Mouse (Mus musculus) CH12.LX (cell line): ENCODE results near the gene Best2. TPM values are rescaled to one million over a fixed set of nuclear protein-coding genes. Genes with fewer than 3 reads are reported as not detected.

Source experiments
- DNase-seq: peaks from one replicate; pipeline ENCODE4 v3.0.0-alpha.2; 2013; ENCODE audit errors: extremely low read depth
- H3K27ac ChIP-seq: 2 replicates; pipeline ENCODE4 v1.5.1; 2012; ENCODE audit warnings: low read depth, mild to moderate bottlenecking, control low read depth, moderate library complexity; ENCODE audit not compliant: insufficient read depth
- H3K27me3 ChIP-seq: replicated peaks from 2 replicates; pipeline ENCODE3; 2012; ENCODE audit warnings: inconsistent platforms
- H3K36me3 ChIP-seq, 2 experiments: replicated peaks in 1 of 2; 2 replicates each; pipeline versions ENCODE3 to v1.6.1; 2012; ENCODE audit warnings: inconsistent platforms in 1 of 2, low read length in 1 of 2, mild to moderate bottlenecking in 1 of 2, mixed read lengths in 1 of 2, moderate library complexity in 1 of 2; ENCODE audit not compliant: control insufficient read depth in 1 of 2, insufficient read depth in 1 of 2
- H3K4me1 ChIP-seq, 2 experiments: 2 replicates each; pipeline ENCODE4 v1.6.1; 2012; ENCODE audit warnings: inconsistent platforms in 1 of 2, moderate library complexity in 1 of 2; ENCODE audit not compliant: insufficient read depth in 2 of 2, control insufficient read depth in 1 of 2
- H3K4me2 ChIP-seq: 2 replicates; pipeline ENCODE4 v1.6.1; 2012; ENCODE audit warnings: low read depth, mild to moderate bottlenecking, control low read depth; ENCODE audit not compliant: poor library complexity, insufficient read depth, severe bottlenecking
- H3K4me3 ChIP-seq, 3 experiments: fragments of 150-350 bp in 1 of 3; sonication (generic) in 1 of 3; replicated peaks in 1 of 3; 2 replicates each; pipeline versions ENCODE3 to v1.5.1; 2011 to 2012; ENCODE audit warnings: low read depth in 2 of 3, low read length in 2 of 3, mild to moderate bottlenecking in 2 of 3, moderate library complexity in 2 of 3, control low read depth in 1 of 3, improper control_type of control experiment in 1 of 3, inconsistent platforms in 1 of 3, mixed read lengths in 1 of 3; ENCODE audit not compliant: poor library complexity in 1 of 3
- H3K79me2 ChIP-seq: replicated peaks from 2 replicates; pipeline ENCODE4 v1.6.1; 2012; ENCODE audit warnings: mild to moderate bottlenecking, moderate library complexity; ENCODE audit not compliant: control insufficient read depth, poor library complexity, insufficient read depth, severe bottlenecking; ENCODE audit errors: extremely low read depth
- H3K9ac ChIP-seq: 2 replicates; pipeline ENCODE4 v1.6.1; 2012; ENCODE audit warnings: low read depth, mild to moderate bottlenecking, control low read depth, moderate library complexity; ENCODE audit not compliant: insufficient read depth
- H3K9me3 ChIP-seq: replicated peaks from 2 replicates; pipeline ENCODE3; 2012; ENCODE audit warnings: low read length, inconsistent platforms, mixed read lengths
- BHLHE40 ChIP-seq: IDR thresholded peaks from 2 replicates; pipeline ENCODE4 v1.6.1; 2011; ENCODE audit warnings: mild to moderate bottlenecking, low read depth, low read length, improper control_type of control experiment
- CHD1 ChIP-seq: IDR thresholded peaks from 2 replicates; pipeline ENCODE4 v1.6.1; 2012; ENCODE audit warnings: low read depth, low read length, improper control_type of control experiment, inconsistent platforms
- CHD2 ChIP-seq: IDR thresholded peaks from 2 replicates; pipeline ENCODE4 v1.6.1; 2011; ENCODE audit warnings: low read length, improper control_type of control experiment
- CTCF ChIP-seq, 2 experiments: IDR thresholded peaks in 1 of 2; conservative IDR thresholded peaks in 1 of 2; 2 replicates each; pipeline ENCODE4 v1.5.1; 2011 to 2012; ENCODE audit warnings: low read depth in 2 of 2, low read length in 2 of 2, improper control_type of control experiment in 1 of 2, inconsistent platforms in 1 of 2, mild to moderate bottlenecking in 1 of 2, moderate library complexity in 1 of 2
- E2F4 ChIP-seq: IDR thresholded peaks from 2 replicates; pipeline ENCODE4 v1.6.1; 2011; ENCODE audit warnings: low read depth, low read length, improper control_type of control experiment; ENCODE audit not compliant: insufficient replicate concordance
- ELF1 ChIP-seq: IDR thresholded peaks from 2 replicates; pipeline ENCODE4 v1.6.1; 2014; ENCODE audit warnings: low read depth, mild to moderate bottlenecking, inconsistent platforms, low read length, improper control_type of control experiment
- ETS1 ChIP-seq: conservative IDR thresholded peaks from 2 replicates; pipeline ENCODE4 v1.6.1; 2012; ENCODE audit warnings: low read depth, mild to moderate bottlenecking, inconsistent platforms, low read length, improper control_type of control experiment, moderate library complexity
- GABPA ChIP-seq: IDR thresholded peaks from 2 replicates; pipeline ENCODE4 v1.6.1; 2012; ENCODE audit warnings: low read depth, low read length, improper control_type of control experiment, inconsistent platforms; ENCODE audit not compliant: insufficient replicate concordance
- HCFC1 ChIP-seq: IDR thresholded peaks from 2 replicates; pipeline ENCODE4 v1.6.1; 2012; ENCODE audit warnings: low read depth, mild to moderate bottlenecking, inconsistent platforms, low read length, improper control_type of control experiment
- IRF4 ChIP-seq: IDR thresholded peaks from 2 replicates; pipeline ENCODE4 v1.6.1; 2014; ENCODE audit warnings: low read depth, mild to moderate bottlenecking, inconsistent platforms, low read length, improper control_type of control experiment
- JUN ChIP-seq: IDR thresholded peaks from 2 replicates; pipeline ENCODE4 v1.6.1; 2011; ENCODE audit warnings: low read depth, mild to moderate bottlenecking, low read length, improper control_type of control experiment, moderate library complexity; ENCODE audit not compliant: insufficient read depth
- JUND ChIP-seq: conservative IDR thresholded peaks from 2 replicates; pipeline ENCODE4 v1.6.1; 2011; ENCODE audit warnings: low read depth, low read length, improper control_type of control experiment
- KAT2A ChIP-seq: IDR thresholded peaks from 2 replicates; pipeline ENCODE4 v1.6.1; 2012; ENCODE audit warnings: low read length, improper control_type of control experiment, inconsistent platforms; ENCODE audit not compliant: insufficient replicate concordance
- MAZ ChIP-seq: IDR thresholded peaks from 2 replicates; pipeline ENCODE4 v1.6.1; 2012; ENCODE audit warnings: low read depth, mild to moderate bottlenecking, inconsistent platforms, low read length, improper control_type of control experiment, moderate library complexity
- MEF2A ChIP-seq: IDR thresholded peaks from 2 replicates; pipeline ENCODE4 v1.6.1; 2014; ENCODE audit warnings: low read depth, mild to moderate bottlenecking, inconsistent platforms, low read length, improper control_type of control experiment, borderline replicate concordance
- MYC ChIP-seq: IDR thresholded peaks from 2 replicates; pipeline ENCODE4 v1.6.1; 2011; ENCODE audit warnings: low read depth, mild to moderate bottlenecking, improper control_type of control experiment, low read length
- NELFE ChIP-seq: IDR thresholded peaks from 2 replicates; pipeline ENCODE4 v1.6.1; 2011; ENCODE audit warnings: low read depth, low read length, improper control_type of control experiment
- NRF1 ChIP-seq: IDR thresholded peaks from 2 replicates; pipeline ENCODE4 v1.6.1; 2014; ENCODE audit warnings: low read depth, mild to moderate bottlenecking, inconsistent platforms, low read length, improper control_type of control experiment, moderate library complexity
- POLR2A ChIP-seq: IDR thresholded peaks from 2 replicates; pipeline ENCODE4 v1.6.1; 2011; ENCODE audit warnings: low read depth, mild to moderate bottlenecking, improper control_type of control experiment, low read length
- POLR2AphosphoS2 ChIP-seq: IDR thresholded peaks from 2 replicates; pipeline ENCODE4 v1.6.1; 2011; ENCODE audit warnings: low read depth, low read length, improper control_type of control experiment
- RAD21 ChIP-seq: IDR thresholded peaks from 2 replicates; pipeline ENCODE4 v1.6.1; 2011; ENCODE audit warnings: low read depth, mild to moderate bottlenecking, low read length, improper control_type of control experiment, moderate library complexity
- RCOR1 ChIP-seq: conservative IDR thresholded peaks from 2 replicates; pipeline ENCODE4 v1.6.1; 2012; ENCODE audit warnings: low read depth, mild to moderate bottlenecking, inconsistent platforms, low read length, improper control_type of control experiment
- SIN3A ChIP-seq: IDR thresholded peaks from 2 replicates; pipeline ENCODE4 v1.6.1; 2012; ENCODE audit warnings: low read length, improper control_type of control experiment, inconsistent platforms
- TCF12 ChIP-seq: IDR thresholded peaks from 2 replicates; pipeline ENCODE4 v1.6.1; 2014; ENCODE audit warnings: low read depth, mild to moderate bottlenecking, inconsistent platforms, low read length, improper control_type of control experiment
- UBTF ChIP-seq: IDR thresholded peaks from 2 replicates; pipeline ENCODE4 v1.6.1; 2012; ENCODE audit warnings: low read depth, mild to moderate bottlenecking, inconsistent platforms, low read length, improper control_type of control experiment, moderate library complexity
- USF1 ChIP-seq: IDR thresholded peaks from 2 replicates; pipeline ENCODE4 v1.6.1; 2014; ENCODE audit warnings: low read depth, mild to moderate bottlenecking, inconsistent platforms, low read length, improper control_type of control experiment
- USF2 ChIP-seq: conservative IDR thresholded peaks from 2 replicates; pipeline ENCODE4 v1.6.1; 2011; ENCODE audit warnings: low read depth, low read length, improper control_type of control experiment
- ZC3H11A ChIP-seq: IDR thresholded peaks from 2 replicates; pipeline ENCODE4 v1.6.1; 2012; ENCODE audit warnings: low read depth, mild to moderate bottlenecking, inconsistent platforms, low read length, improper control_type of control experiment
- ZKSCAN1 ChIP-seq: IDR thresholded peaks from 2 replicates; pipeline ENCODE4 v1.6.1; 2012; ENCODE audit warnings: low read depth, inconsistent platforms, low read length, improper control_type of control experiment, borderline replicate concordance
- ZMIZ1 ChIP-seq: IDR thresholded peaks from 2 replicates; pipeline ENCODE4 v1.6.1; 2012; ENCODE audit warnings: low read depth, mild to moderate bottlenecking, inconsistent platforms, low read length, improper control_type of control experiment
- ZNF384 ChIP-seq: IDR thresholded peaks from 2 replicates; pipeline ENCODE4 v1.6.1; 2012; ENCODE audit warnings: low read depth, low read length, improper control_type of control experiment, inconsistent platforms
- dilution Hi-C: fragments of 300-500 bp; cut with MboI; formaldehyde crosslinking; loops from 2 replicates; pipeline ENCODE4 v1.14.3; 2020; ENCODE audit warnings: low sequenced_read_pairs; ENCODE audit not compliant: extremely low pct_unique_long_range_greater_than_20kb, extremely low pct_ligation_motif_present
- in situ Hi-C: fragments of 300-500 bp; cut with MboI; formaldehyde crosslinking; loops from 3 replicates; pipeline ENCODE4 v1.14.3; 2019; ENCODE audit warnings: low sequenced_read_pairs, low pct_ligation_motif_present, low pct_unique_long_range_greater_than_20kb, mixed read lengths
- polyA plus RNA-seq: library from polyadenylated mRNA; unstranded; fragments of >175 nt; gene quantifications from 2 replicates; pipeline ENCODE4 v1.2.1, GENCODE M21; 2012; ENCODE audit warnings: low read depth; ENCODE audit not compliant: insufficient read length
- total RNA-seq, 2 experiments: library from RNA; depleted of rRNA; stranded (reverse); fragments of 300-350 nt in 1 of 2; fragments of >200 nt in 1 of 2; gene quantifications; 2 replicates each; pipeline ENCODE4 v1.2.3; 2012 to 2014

The Best2 gene
- total and polyA plus RNA-seq, 3 experiments = 0.23 TPM; not detected in 2

DNA sequence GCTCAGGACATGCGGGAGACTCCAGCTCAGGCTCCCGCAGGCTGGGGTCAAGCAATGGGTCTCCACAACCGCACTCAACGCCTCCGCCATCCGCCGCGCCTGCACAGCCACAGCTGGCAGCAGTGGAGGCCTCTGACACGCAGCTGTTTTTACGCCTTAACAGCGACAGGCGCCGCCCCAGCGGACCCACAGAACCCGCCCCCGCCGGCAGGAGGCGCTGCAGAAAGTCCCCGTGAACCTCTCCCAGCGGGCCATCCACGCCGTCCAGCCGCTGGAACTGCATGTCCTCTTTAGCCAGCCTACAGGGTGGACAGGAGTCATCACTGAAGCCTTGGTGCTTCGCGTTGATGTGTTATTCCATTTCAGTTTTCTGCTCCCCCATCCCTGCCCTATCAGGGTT lies 6.6 kb downstream of the Best2 start:
- no peak overlapping the region for H3K4me2 ChIP-seq
- H3K79me2 ChIP-seq = no peaks in the 10 kb centered on the region
- no peaks in the 10 kb centered on the region for H3K9me3 ChIP-seq
- H3K9ac ChIP-seq = no peak overlapping the region
- H3K4me3 ChIP-seq = no peak overlapping the region
- no peak for TF ChIP-seq POLR2A
- TF ChIP-seq IRF4 = no peak
- TF ChIP-seq ELF1 = no peak
- no peaks in the 10 kb centered on the region for H3K4me1 ChIP-seq
- no peaks in the 10 kb centered on the region for H3K27me3 ChIP-seq
- H3K36me3 ChIP-seq = peaks cover 3 to 8% of the 10 kb centered on the region in 2 experiments
- dilution Hi-C loops (no loop called here), in situ Hi-C loops (loop anchor here (5.0 kb wide), 1 partner anchor 35 kb away; no protein-coding TSS in a partner anchor)
- no peak overlapping the region for H3K27ac ChIP-seq
- DNase-seq = no peak

- peak; percentile 91 for DNase-seq
- H3K4me1 ChIP-seq = peaks cover 4 to 16% of the 10 kb centered on the region in 2 experiments
- H3K27ac ChIP-seq = no peak overlapping the region
- no peak overlapping the region for H3K4me3 ChIP-seq
- dilution Hi-C loops (no loop called here), in situ Hi-C loops (no loop called here)
- H3K27me3 ChIP-seq = no peaks in the 10 kb centered on the region
- peaks cover 34 to 69% of the 10 kb centered on the region in 2 experiments for H3K36me3 ChIP-seq
- no peak overlapping the region for H3K4me2 ChIP-seq
- no peak overlapping the region for H3K9ac ChIP-seq
- no peaks in the 10 kb centered on the region for H3K9me3 ChIP-seq
- no peaks in the 10 kb centered on the region for H3K79me2 ChIP-seq
- TF ChIP-seq POLR2A = no peak
- TF ChIP-seq GABPA = no peak
- no peak for TF ChIP-seq MAZ
- no peak for TF ChIP-seq ELF1
- TF ChIP-seq CHD2 = no peak
- no peak for TF ChIP-seq SIN3A
- no peak for TF ChIP-seq KAT2A
- TF ChIP-seq UBTF = no peak
- TF ChIP-seq ETS1 = no peak
- peak; percentile 28; the same call in 1 of the 2 replicates for TF ChIP-seq TCF12
- TF ChIP-seq RAD21 = peak; percentile 79
- no peak for TF ChIP-seq E2F4
- peak; percentile 25; the same call in 1 of the 2 replicates for TF ChIP-seq NELFE
- TF ChIP-seq BHLHE40 = 0 out of 2 replicates have a peak, but pooled peaks have one; percentile 19
- no peak for TF ChIP-seq JUN
- TF ChIP-seq RCOR1 = no peak
- TF ChIP-seq MEF2A = no peak
- no peak for TF ChIP-seq ZNF384
- TF ChIP-seq NRF1 = 0 out of 2 replicates have a peak, but pooled peaks have one; percentile 36
- no peak for TF ChIP-seq ZKSCAN1
- TF ChIP-seq ZMIZ1 = no peak
- peak; percentile 27 to 98; a peak in 3 of 4 replicates for TF ChIP-seq CTCF (conservative IDR thresholded peaks at IDR 0.05 in 1 of 2, IDR thresholded peaks at IDR 0.05 in 1 of 2; ENCODE audit: low read depth in 2 of 2, low read length in 2 of 2)
- TF ChIP-seq ZC3H11A = peak; percentile 57; the same call in 1 of the 2 replicates
- no peak for TF ChIP-seq USF1
- TF ChIP-seq JUND = no peak
- peak; percentile 75 for TF ChIP-seq IRF4
- TF ChIP-seq USF2 = no peak
- TF ChIP-seq MYC = peak; percentile 67; the same call in 1 of the 2 replicates
- TF ChIP-seq POLR2AphosphoS2 = no peak
- peak; percentile 41; the same call in 1 of the 2 replicates for TF ChIP-seq HCFC1
- TF ChIP-seq CHD1 = no peak
Measured at GRCm38 (mm10) chr8:84997649-84998295, 16.6 kb downstream of the Best2 start.
